Mouse (Mus musculus): ENCODE data around the gene Ranbp9. TPM values are rescaled to one million over a fixed set of nuclear protein-coding genes. Genes with fewer than 3 reads are reported as not detected.

Gene Ranbp9
- polyA plus RNA-seq, 1 experiment from 2014 or later, result 15.4 TPM

GRCm38 (mm10) chr13:43374205-43374604, 106.9 kb downstream of the Ranbp9 start:
- 88% methylated on average over 10 of the region's 10 CpGs for WGBS
- DNase-seq (ENCODE audit: low spot score) (no peak), ATAC-seq (no peak)
- Histone ChIP-seq H3K27ac (ENCODE audit: low read depth, low read length) (no peak overlapping the region), H3K4me3 (ENCODE audit: low read depth, low read length) (no peak overlapping the region), H3K9me3 (replicated peaks; ENCODE audit: control insufficient read depth, low read length) (0 out of 2 replicates have a peak, but pooled peaks cover 3% of the 10 kb centered on the region), H3K4me2 (ENCODE audit: low read length) (no peak overlapping the region), H3K27me3 (replicated peaks; ENCODE audit: control insufficient read depth, insufficient read depth, low read length) (no peaks in the 10 kb centered on the region), H3K4me1 (ENCODE audit: control insufficient read depth, insufficient read depth, low read length) (no peaks in the 10 kb centered on the region), H3K9ac (ENCODE audit: low read length) (no peak overlapping the region), H3K36me3 (ENCODE audit: control insufficient read depth, insufficient read depth, low read length) (peaks cover 43% of the 10 kb centered on the region)

GRCm38 (mm10) chr13:43372892-43373291, 108.2 kb downstream of the Ranbp9 start:
- no peak overlapping the region for H3K4me3 ChIP-seq (ENCODE audit: low read depth, low read length)
- ATAC-seq (no peak), DNase-seq (ENCODE audit: low spot score) (no peak)
- 96% methylated on average over 1 of the region's 1 CpGs for WGBS
- H3K27ac ChIP-seq (ENCODE audit: low read depth, low read length), result no peak overlapping the region
- H3K9ac ChIP-seq (ENCODE audit: low read length), result no peak overlapping the region
- H3K4me1 ChIP-seq (ENCODE audit: control insufficient read depth, insufficient read depth, low read length), result no peaks in the 10 kb centered on the region
- no peaks in the 10 kb centered on the region for H3K27me3 ChIP-seq (replicated peaks; ENCODE audit: control insufficient read depth, insufficient read depth, low read length)
- peaks cover 43% of the 10 kb centered on the region for H3K36me3 ChIP-seq (ENCODE audit: control insufficient read depth, insufficient read depth, low read length)
- 0 out of 2 replicates have a peak, but pooled peaks cover 3% of the 10 kb centered on the region for H3K9me3 ChIP-seq (replicated peaks; ENCODE audit: control insufficient read depth, low read length)
- no peak overlapping the region for H3K4me2 ChIP-seq (ENCODE audit: low read length)

DNA sequence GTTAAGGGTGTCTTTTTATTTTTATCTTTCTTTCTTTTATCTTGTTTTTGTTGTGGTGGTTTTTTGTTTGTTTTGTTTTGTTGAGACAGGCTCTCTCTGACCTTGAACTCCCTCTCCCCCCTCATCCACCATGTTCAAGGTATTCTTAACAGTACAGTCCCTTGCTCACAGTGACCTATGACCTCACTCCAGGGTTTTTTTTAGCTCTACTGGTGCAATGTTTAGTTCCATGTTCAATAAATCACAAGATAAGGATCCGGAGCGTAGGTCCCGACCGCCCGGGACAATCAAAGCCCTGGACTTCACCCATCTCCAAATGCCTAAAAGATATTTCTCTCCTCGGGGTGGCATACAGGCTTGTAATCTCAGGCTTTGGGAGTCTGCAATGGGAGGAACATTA, 111.0 kb downstream of the Ranbp9 start:
- no peak for ATAC-seq
- 97% methylated on average over 6 of the region's 6 CpGs for WGBS
- H3K27me3 ChIP-seq (replicated peaks; ENCODE audit: control insufficient read depth, insufficient read depth, low read length), result no peaks in the 10 kb centered on the region

GRCm38 (mm10) chr13:43365825-43366184, 115.3 kb downstream of the Ranbp9 start:
- WGBS, result 6% methylated on average over 11 of the region's 11 CpGs
- H3K4me2 ChIP-seq (ENCODE audit: low read length), result peak overlapping the region; percentile 78
- H3K9ac ChIP-seq (ENCODE audit: low read length), result peak overlapping the region; percentile 80
- H3K4me3 ChIP-seq (ENCODE audit: low read depth, low read length), result peak overlapping the region; percentile 59
- no peaks in the 10 kb centered on the region for H3K27me3 ChIP-seq (replicated peaks; ENCODE audit: control insufficient read depth, insufficient read depth, low read length)
- ATAC-seq (peak; percentile 38), DNase-seq (ENCODE audit: low spot score) (no peak)
- H3K27ac ChIP-seq (ENCODE audit: low read depth, low read length), result peak overlapping the region; percentile 72
- no peaks in the 10 kb centered on the region for H3K9me3 ChIP-seq (replicated peaks; ENCODE audit: control insufficient read depth, low read length)
- H3K36me3 ChIP-seq (ENCODE audit: control insufficient read depth, insufficient read depth, low read length), result peaks cover 2% of the 10 kb centered on the region
- H3K4me1 ChIP-seq (ENCODE audit: control insufficient read depth, insufficient read depth, low read length), result 0 out of 2 replicates have a peak, but pooled peaks cover 4% of the 10 kb centered on the region

More for the DNA sequence above, 111.0 kb downstream of the Ranbp9 start:
- 0 out of 2 replicates have a peak, but pooled peaks cover 4% of the 10 kb centered on the region for H3K4me1 ChIP-seq (ENCODE audit: control insufficient read depth, insufficient read depth, low read length)
- H3K9ac ChIP-seq (ENCODE audit: low read length), result no peak overlapping the region
- H3K27ac ChIP-seq (ENCODE audit: low read depth, low read length), result no peak overlapping the region
- H3K9me3 ChIP-seq (replicated peaks; ENCODE audit: control insufficient read depth, low read length), result 0 out of 2 replicates have a peak, but pooled peaks cover 3% of the 10 kb centered on the region
- peaks cover 27% of the 10 kb centered on the region for H3K36me3 ChIP-seq (ENCODE audit: control insufficient read depth, insufficient read depth, low read length)
- no peak overlapping the region for H3K4me2 ChIP-seq (ENCODE audit: low read length)
- no peak for DNase-seq (ENCODE audit: low spot score)
- H3K4me3 ChIP-seq (ENCODE audit: low read depth, low read length), result no peak overlapping the region

DNA sequence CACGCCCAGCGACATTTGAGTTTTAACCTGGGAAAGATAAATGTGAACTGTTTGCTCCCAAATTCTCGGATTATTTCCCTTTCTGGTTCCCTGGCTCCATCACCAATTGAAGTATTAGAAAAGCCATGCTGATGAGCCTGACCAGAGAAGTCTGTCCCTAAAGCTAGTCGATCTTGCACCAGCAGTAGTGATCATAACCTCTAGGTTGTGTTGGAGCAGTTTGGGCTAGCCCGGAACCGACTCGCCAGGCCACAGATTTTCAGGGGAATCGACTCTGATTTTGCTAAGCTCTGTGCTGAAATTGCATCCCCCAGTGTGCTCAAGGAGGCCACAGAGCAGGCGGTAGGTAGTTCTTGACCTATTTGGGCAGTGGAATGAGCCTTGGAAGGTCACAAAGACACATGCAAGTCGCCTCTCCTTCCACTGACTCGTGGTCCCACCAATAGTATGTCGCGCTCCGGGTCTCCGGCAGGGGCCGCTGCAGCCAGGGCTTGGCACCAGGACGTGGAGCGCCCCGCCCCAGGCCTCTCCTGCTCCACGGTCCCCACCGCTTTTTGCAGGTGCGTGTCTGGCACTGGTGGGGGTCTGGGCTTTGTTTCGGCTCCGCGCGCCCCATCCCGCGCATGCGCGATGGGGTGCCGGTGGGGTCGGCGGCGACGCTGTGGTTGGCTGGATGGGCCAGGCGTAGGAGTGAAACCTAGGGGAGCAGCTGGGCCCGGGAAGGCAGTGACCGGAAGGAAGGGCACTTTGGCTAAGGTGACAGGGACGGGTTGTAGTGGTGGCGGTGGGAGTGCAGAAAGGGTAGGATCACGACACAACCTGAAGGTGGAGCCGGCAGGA, 115.9 kb downstream of the Ranbp9 start, which contains the start of gene Sirt5:
TSS of gene Sirt5 (plus strand) at position 512 of the 840 bp plus-strand sequence.
- H3K27ac ChIP-seq (ENCODE audit: low read depth, low read length), result peak within 1 kb of the TSS; percentile 72
- ATAC-seq (peak; percentile 97), DNase-seq (ENCODE audit: low spot score) (peak; percentile 94)
- H3K9ac ChIP-seq (ENCODE audit: low read length), result peak within 1 kb of the TSS; percentile 80
- H3K9me3 ChIP-seq (replicated peaks; ENCODE audit: control insufficient read depth, low read length), result no peaks in the 10 kb centered on the region
- peak within 1 kb of the TSS; percentile 78 for H3K4me2 ChIP-seq (ENCODE audit: low read length)
- 0 out of 2 replicates have a peak, but pooled peaks cover 4% of the 10 kb centered on the region for H3K4me1 ChIP-seq (ENCODE audit: control insufficient read depth, insufficient read depth, low read length)
- H3K36me3 ChIP-seq (ENCODE audit: control insufficient read depth, insufficient read depth, low read length), result no peaks in the 10 kb centered on the region
- H3K27me3 ChIP-seq (replicated peaks; ENCODE audit: control insufficient read depth, insufficient read depth, low read length), result no peaks in the 10 kb centered on the region
- peak within 1 kb of the TSS; percentile 59 for H3K4me3 ChIP-seq (ENCODE audit: low read depth, low read length)
- WGBS, result 15% methylated on average over 41 of the region's 42 CpGs

DNA sequence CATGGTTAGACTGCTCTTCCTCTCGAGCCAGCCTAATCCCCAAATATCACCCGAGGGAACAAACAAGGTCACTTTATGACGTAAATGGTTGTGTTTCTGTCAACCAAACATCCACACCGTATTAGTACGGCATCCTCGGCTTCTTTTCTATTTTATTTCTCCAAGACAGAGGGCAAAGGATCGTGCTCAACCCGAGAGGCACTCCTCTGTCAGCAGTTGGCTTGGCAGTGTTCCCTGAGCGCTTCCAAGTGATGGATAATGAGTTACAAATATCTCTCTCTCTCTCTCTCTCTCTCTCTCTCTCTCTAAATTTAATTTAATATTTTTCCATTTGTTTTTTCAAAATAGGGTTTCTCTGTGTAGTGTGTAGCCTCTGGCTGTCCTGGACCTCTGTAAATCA, 118.7 kb downstream of the Ranbp9 start:
- Histone ChIP-seq H3K9ac (ENCODE audit: low read length) (no peak overlapping the region), H3K27ac (ENCODE audit: low read depth, low read length) (no peak overlapping the region), H3K4me1 (ENCODE audit: control insufficient read depth, insufficient read depth, low read length) (0 out of 2 replicates have a peak, but pooled peaks cover 4% of the 10 kb centered on the region), H3K27me3 (replicated peaks; ENCODE audit: control insufficient read depth, insufficient read depth, low read length) (no peaks in the 10 kb centered on the region), H3K4me2 (ENCODE audit: low read length) (no peak overlapping the region), H3K36me3 (ENCODE audit: control insufficient read depth, insufficient read depth, low read length) (no peaks in the 10 kb centered on the region), H3K4me3 (ENCODE audit: low read depth, low read length) (no peak overlapping the region), H3K9me3 (replicated peaks; ENCODE audit: control insufficient read depth, low read length) (no peaks in the 10 kb centered on the region)
- WGBS, result 86% methylated on average over 9 of the region's 9 CpGs
- DNase-seq (ENCODE audit: low spot score) (no peak), ATAC-seq (no peak)

DNA sequence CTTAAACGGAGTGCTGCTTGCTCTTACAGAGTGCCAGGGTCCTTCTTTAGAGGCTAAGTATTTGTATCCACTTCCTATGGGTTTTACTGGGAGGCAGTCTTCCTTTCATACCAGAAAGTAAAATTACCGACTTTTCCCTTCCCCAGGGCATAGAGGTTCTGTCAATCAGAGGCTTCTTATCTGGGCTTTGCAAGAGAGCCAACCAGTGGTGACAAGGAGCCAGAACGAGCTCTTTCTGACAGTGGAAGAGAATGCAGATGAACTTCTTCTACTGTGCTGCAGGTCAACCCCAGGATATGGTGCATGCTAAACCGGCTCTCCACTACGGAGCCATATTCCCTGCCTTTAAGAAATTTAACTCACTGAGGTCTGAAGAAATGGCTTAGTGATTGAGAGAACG, 120.5 kb downstream of the Ranbp9 start:
- ATAC-seq (no peak), DNase-seq (ENCODE audit: low spot score) (no peak)
- H3K9ac ChIP-seq (ENCODE audit: low read length), result no peak overlapping the region
- H3K36me3 ChIP-seq (ENCODE audit: control insufficient read depth, insufficient read depth, low read length), result no peaks in the 10 kb centered on the region
- 72% methylated on average over 6 of the region's 6 CpGs for WGBS
- no peak overlapping the region for H3K27ac ChIP-seq (ENCODE audit: low read depth, low read length)
- H3K9me3 ChIP-seq (replicated peaks; ENCODE audit: control insufficient read depth, low read length), result no peaks in the 10 kb centered on the region
- H3K4me3 ChIP-seq (ENCODE audit: low read depth, low read length), result no peak overlapping the region
- no peaks in the 10 kb centered on the region for H3K4me1 ChIP-seq (ENCODE audit: control insufficient read depth, insufficient read depth, low read length)
- H3K4me2 ChIP-seq (ENCODE audit: low read length), result no peak overlapping the region
- no peaks in the 10 kb centered on the region for H3K27me3 ChIP-seq (replicated peaks; ENCODE audit: control insufficient read depth, insufficient read depth, low read length)

- WGBS, result 88% methylated on average over 14 of the region's 14 CpGs
- Histone ChIP-seq H3K27ac (ENCODE audit: low read depth, low read length) (no peak overlapping the region), H3K9ac (ENCODE audit: low read length) (no peak overlapping the region), H3K4me2 (ENCODE audit: low read length) (no peak overlapping the region), H3K36me3 (ENCODE audit: control insufficient read depth, insufficient read depth, low read length) (no peaks in the 10 kb centered on the region), H3K9me3 (replicated peaks; ENCODE audit: control insufficient read depth, low read length) (no peaks in the 10 kb centered on the region), H3K4me1 (ENCODE audit: control insufficient read depth, insufficient read depth, low read length) (no peaks in the 10 kb centered on the region), H3K27me3 (replicated peaks; ENCODE audit: control insufficient read depth, insufficient read depth, low read length) (no peaks in the 10 kb centered on the region), H3K4me3 (ENCODE audit: low read depth, low read length) (no peak overlapping the region)
- no peak for DNase-seq (ENCODE audit: low spot score)
- no peak for ATAC-seq
Measured at GRCm38 (mm10) chr13:43356346-43357125, 124.5 kb downstream of the Ranbp9 start.

Measured in forebrain, embryonic 14.5 days (tissue).